Mouse (Mus musculus): ENCODE measurements around the gene Mapt.
"Not testable (repeated sequence)": the region's sequence is repeated elsewhere in the genome, so short reads cannot be mapped to it uniquely, and the experiment has no call there.

The Mapt gene

DNA sequence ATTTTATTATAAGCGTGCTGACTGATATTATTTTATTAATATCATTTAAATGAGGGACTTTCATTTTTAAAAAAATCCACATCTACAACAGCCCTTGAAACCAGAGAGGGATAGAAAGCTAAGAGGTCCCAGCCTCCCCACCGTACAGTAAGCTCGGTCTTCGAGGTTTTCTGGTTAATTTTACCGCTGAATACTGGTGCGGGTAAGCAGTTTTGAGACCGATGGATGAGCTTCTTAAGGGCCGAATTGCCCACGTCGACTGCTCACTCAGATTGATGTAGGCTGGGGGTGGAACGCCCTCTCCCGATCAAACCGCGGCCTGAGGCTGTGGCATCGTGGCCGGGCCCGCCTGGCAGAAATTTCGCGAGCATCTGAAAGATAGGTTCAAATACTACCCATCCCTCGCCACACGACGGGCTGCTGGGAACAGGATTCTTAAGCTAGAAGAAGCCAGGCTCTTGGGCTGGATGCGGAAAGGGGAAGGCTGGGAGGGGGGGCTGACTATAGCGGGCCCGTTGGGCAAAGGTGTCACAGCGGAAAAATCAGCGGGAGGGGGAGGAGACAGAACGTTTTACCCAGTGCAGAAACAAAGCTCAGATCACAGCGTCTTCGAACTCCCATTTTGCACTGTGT is 2.5 kb downstream of the Mapt start:
- DNase-seq (ENCODE audit: low spot score in 2 of 2), result no peak

DNA sequence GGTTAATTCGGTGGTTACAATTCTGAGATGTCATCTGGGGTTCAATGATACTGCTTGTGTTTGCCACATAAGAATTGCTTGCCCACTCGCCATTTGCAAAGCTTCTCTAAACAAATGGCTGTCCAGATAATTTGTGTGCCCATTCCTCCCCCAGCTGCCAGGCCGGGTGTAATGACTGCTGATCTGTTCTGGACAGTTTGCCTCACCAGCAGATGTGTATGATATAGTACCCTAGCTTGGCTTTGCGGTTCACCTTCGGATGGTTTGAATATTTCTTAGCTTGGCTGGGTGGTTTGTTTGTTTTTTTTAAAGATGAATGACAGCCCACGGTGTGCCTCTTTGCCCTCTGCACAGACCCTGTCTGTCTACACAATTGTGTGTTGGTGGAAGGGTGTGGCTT is 3.5 kb downstream of the Mapt start:
- DNase-seq (ENCODE audit: low spot score in 2 of 2), result no peak

DNA sequence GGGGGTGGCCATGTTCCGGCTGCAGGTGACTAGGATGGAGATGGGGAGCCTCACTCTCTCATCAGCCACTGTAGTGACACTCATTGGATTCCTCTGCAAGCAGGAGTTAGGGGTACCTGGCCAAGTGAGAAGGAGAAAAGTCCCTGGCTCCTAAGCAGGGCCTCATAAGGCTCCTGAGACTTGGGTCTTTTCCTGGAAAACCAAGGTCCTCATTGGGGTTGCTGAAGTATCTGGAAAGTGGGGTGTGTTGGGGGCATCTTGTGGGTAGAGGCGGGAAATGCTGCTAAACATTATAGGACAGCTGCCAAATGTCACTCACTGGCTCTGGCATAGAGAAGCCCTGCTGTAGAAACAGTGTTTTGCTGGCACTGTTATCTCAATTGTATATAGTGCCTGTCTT is 4.7 kb downstream of the Mapt start:
- no peak for DNase-seq (ENCODE audit: low spot score in 2 of 2)

- DNase-seq (ENCODE audit: low spot score in 2 of 2), result peak in 1 of 2 experiments; percentile 71
Measured at GRCm38 (mm10) chr11:104237226-104237625, 6.0 kb downstream of the Mapt start.

DNA sequence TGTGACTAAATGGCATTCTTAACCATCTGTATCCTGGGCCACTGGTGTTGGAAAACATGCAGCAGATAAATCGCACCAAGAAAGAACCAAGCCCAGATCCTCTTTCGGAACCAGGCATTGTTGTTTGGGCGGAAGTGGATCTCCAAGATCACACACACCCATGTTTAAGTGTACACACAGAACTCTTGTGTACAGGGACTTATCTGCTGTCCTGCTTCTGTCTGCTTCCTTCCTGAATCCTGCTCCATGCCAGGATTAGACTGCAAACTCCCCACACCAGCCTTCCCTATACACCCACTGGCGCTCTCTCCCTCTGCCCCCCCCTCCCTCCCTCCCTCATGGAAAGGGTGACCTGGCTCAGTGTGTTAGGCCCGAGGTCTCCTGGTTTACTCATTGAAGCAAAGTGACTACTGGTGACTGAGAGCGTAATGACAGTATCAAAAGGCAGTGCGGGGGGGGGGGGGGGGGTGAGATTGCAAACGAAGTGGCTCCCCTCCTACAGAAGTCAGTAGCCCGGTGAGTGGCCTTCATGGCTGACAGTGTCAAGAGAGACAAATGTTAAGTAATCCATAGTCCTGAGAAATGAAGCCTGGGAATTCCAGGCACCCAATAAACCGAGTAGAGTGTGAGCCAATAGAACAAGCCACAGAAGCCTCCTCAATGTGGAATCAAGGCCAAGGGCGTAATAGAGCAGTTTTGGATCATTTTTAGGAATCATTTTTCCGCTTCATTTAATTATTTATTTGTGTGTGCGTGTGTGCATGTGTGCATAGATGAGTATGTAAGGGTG is 7.0 kb downstream of the Mapt start:
- no peak for DNase-seq (ENCODE audit: low spot score in 2 of 2)

GRCm38 (mm10) chr11:104245478-104245877 is 14.3 kb downstream of the Mapt start:
- DNase-seq (ENCODE audit: low spot score in 2 of 2), result not testable (repeated sequence)

- DNase-seq (ENCODE audit: low spot score in 2 of 2), result no peak
Measured at GRCm38 (mm10) chr11:104246171-104246694, 15.0 kb downstream of the Mapt start.

GRCm38 (mm10) chr11:104247141-104247717 is 16.0 kb downstream of the Mapt start:
- no peak for DNase-seq (ENCODE audit: low spot score in 2 of 2)

GRCm38 (mm10) chr11:104249420-104249819 is 18.2 kb downstream of the Mapt start:
- no peak for DNase-seq (ENCODE audit: low spot score in 2 of 2)

DNA sequence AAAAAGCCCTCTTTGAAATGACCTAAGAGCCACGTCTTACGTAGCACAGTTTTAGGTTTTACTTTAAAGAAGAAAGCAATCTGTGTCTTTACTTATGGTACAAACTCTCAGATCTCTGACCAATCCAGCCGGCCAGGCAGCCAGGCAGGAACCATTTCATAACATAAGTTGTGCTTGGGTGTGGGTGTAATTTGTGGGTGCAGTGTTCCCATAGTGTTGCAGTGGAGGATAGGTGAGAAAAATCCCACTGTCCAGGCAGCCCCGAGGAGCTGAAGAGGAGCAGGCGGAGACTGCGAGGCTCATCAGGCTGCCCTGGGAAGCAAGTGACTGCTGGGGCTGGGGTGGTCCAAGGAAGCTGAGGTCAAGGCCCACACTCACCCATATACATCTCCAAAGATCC is 19.9 kb downstream of the Mapt start:
- peak in 1 of 2 experiments; percentile 73 for DNase-seq (ENCODE audit: low spot score in 2 of 2)

DNA sequence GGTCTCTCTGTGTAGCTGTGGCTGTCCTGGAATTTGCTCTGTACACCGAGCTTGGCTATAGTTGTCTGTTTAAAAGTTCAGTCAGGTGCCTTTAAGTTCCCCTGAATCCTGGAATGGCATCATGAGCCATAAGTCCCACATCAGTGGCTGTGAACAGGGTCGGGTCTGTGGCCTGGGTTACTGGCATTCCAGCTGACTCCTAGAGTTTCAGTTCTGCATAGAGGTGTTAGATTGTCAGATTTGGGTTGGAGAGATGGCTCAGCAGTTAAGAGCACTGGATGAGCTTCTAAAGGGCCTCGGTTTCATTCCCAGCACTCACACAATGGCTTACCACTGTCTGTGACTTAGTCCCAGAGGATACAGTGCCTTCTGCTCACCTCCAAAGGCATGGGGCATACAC is 20.9 kb downstream of the Mapt start:
- DNase-seq (ENCODE audit: low spot score in 2 of 2), result no peak

GRCm38 (mm10) chr11:104254408-104255039 is 23.3 kb downstream of the Mapt start:
- DNase-seq (ENCODE audit: low spot score in 2 of 2), result peak in 1 of 2 experiments; percentile 86

DNA sequence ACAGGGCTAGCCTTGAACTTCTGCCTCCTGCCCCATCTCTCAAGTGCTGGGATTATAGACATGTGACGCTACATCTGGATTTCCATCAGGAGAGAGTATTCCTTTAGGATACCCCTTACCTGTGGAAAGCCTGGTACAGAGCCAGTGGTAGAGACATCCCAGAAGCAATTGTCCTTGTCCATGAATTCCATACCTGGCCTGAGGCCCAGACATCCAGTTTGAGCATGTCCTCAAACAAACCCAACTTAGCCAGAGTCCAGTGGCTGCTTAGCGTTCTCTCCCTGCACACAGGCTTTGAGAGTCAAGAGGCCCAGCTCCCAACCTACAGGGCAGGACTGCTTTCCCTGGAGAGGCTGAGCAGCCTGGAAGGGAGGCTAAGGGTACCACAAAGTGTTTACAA is 25.0 kb downstream of the Mapt start:
- DNase-seq (ENCODE audit: low spot score in 2 of 2), result no peak

GRCm38 (mm10) chr11:104258991-104259390 is 27.8 kb downstream of the Mapt start:
- DNase-seq (ENCODE audit: low spot score in 2 of 2), result no peak

DNA sequence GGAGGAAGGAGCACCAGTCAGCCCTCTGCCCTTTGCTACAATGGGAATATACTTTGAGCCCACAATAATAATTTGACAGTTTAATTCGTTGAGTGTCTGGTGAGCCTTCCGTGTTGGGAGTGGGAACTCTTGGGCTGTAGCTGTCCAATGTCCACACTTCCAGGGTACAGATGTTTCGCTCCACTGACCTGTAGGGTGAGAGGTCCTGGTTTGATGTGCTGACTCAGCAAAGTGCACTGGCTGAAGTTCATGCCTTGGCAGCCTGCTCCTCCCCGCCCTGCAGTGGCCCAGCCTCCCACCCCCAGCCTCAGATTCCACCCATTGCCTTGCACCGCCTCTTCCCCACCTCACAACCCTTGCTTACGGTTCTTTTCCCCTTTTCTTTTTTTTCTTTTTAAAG is 33.5 kb downstream of the Mapt start:
- DNase-seq (ENCODE audit: low spot score in 2 of 2), result no peak

DNA sequence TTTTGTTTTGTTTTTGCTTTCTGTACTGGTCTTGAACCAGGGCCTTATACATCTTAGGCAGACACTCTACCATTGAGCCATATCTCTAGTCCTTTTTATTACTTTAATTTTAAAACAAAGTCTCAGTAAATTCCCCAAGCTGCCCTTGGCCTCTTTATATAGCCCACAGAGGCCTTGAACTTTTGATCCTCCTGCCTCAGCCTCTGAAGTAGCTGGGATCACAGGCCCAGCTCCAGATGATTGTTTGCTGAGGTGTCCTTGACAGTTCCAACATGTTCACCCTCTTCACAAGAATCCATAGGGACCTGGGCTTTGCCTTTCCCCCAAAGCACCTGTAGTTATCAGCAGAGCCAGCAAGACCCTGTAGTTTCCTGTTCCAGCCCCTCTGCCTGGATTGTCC is 34.5 kb downstream of the Mapt start:
- no peak for DNase-seq (ENCODE audit: low spot score in 2 of 2)

DNA sequence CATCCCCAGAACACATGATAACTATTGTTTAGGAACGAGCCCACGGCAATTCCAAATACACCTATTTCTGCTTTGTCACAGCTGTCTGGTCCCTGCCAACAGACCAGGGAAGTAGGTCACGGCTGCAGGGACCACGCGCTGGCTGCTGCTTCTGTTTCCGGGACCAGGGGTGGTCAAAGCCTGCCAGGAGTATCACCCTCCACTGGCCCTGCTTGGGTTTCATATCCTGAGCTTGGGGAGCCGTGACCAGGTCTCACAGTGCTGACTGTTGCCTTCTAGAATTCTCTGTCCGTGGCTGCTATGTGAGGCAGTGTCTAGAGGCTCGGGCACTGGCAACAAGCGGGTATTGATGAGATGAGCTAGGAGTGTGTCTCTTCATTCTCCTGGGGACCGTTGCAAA is 36.2 kb downstream of the Mapt start:
- peak in 1 of 2 experiments; percentile 46 for DNase-seq (ENCODE audit: low spot score in 2 of 2)

- no peak for DNase-seq (ENCODE audit: low spot score in 2 of 2)
Measured at GRCm38 (mm10) chr11:104269385-104269822, 38.2 kb downstream of the Mapt start.

GRCm38 (mm10) chr11:104270452-104270851 is 39.3 kb downstream of the Mapt start:
- no peak for DNase-seq (ENCODE audit: low spot score in 2 of 2)

DNA sequence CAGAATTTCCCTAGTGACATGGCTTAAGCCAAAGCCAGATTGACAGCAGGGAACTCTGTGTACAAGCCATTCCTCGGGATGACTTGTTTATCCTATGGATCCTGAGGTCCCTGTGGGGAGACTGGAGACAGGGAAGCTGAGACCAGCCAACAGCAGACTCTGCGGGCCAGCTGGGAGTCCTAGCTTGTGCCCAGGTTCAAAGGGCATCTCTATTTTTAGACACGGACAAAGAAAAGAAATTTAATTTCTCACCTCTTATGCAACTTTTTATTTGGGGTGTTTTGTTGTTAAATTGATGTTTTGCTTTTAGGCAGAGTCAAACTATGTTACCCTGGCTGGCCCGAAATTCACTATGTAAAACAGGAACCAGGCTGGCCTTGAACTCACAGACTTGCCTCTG is 39.7 kb downstream of the Mapt start:
- no peak for DNase-seq (ENCODE audit: low spot score in 2 of 2)

DNA sequence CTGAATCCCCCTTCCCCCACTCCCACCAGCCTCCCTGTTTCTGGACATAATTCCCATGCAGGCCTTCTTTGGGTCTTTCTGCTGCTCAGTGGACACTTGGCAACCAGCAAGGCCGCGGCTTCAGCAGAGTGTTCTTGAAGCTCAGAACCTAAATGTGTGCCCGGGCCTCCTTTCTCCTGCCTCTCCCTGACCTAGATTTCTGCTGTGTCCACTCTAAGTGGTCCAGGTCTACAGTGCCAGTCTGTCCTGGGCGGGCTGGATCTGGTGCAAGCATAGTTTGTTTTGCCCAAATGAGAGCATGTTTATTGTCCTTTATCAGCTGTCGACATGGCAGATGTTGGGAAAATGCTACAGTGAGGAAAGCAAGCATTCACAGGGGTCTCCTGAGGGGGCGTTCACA is 40.7 kb downstream of the Mapt start:
- DNase-seq (ENCODE audit: low spot score in 2 of 2), result peak in 1 of 2 experiments; percentile 37

DNA sequence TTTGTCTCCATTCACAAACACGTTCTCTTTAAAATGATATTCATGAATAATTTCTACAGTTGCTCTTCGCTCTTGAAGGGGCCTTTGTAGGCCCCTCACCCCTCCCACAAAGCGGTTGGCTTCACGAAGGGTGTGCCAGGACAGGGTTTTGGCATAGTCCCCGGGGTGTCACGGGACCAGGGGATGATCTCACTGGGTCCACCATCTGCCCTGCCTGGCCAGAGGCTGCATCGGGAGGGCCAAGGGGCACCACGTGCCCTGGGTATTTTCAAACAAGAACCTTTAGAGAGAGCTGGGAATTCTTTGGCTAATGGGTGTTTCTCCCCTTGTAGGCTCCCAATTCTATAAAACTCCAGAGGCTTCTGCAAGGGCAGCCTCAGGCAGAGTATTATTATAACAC is 41.2 kb downstream of the Mapt start:
- DNase-seq (ENCODE audit: low spot score in 2 of 2), result peak; percentile 70 to 85
